Mouse (Mus musculus) adipocyte (in vitro differentiated cells): ENCODE results near the gene Irak1bp1.
A peak's percentile ranks its signal among the peaks of the same experiment; 100 is the strongest.

Experiments
- DNase-seq: peaks from one replicate; pipeline ENCODE4 v3.0.0-alpha.2; 2016; ENCODE audit warnings: low spot score

Gene Irak1bp1

GRCm38 (mm10) chr9:82829007-82829689 is at the start of gene Irak1bp1:
TSS of gene Irak1bp1 (plus strand) at chr9:82829540.
- no peak for DNase-seq

DNA sequence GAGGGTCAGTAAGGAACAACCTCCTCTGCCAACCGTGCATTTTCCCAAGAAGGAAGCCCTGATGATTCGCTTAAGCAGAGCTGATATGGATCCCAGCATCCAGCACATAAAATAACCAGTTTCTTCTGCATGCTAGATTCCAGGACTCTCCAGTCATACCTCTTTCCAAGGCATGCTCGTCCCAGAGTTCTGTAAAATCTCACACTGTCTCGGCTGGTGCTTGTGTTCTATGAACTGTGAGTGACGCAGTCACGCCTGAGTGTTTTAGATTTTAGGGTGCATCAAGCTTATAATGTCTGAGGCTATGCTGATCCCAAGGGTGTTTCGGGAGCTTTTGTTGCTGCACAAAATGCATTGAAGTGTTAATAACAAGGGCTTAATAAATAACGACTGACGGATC is 41.0 kb upstream of the Irak1bp1 start:
- DNase-seq, result no peak

DNA sequence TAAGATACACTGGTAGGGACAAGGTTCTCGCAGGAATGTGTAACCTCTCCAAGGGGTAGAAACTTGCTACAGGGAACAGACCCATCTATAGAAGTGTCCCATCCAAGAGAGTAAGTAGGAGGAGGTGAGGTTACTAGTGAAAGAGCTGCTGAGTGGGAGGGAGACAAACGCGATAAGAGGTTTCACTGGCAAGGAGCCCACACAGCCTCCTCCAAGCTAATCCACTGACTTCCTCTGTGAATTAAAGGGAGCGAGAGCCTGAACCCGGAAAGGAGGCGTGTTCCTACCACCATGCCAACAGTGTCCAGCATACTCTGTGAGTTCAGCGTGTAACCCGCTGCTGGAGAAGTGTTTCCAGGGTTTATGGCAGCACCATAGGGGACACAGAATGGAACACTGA is 29.0 kb upstream of the Irak1bp1 start:
- no peak for DNase-seq

GRCm38 (mm10) chr9:82807129-82807528 is 22.2 kb upstream of the Irak1bp1 start:
- DNase-seq, result no peak

DNA sequence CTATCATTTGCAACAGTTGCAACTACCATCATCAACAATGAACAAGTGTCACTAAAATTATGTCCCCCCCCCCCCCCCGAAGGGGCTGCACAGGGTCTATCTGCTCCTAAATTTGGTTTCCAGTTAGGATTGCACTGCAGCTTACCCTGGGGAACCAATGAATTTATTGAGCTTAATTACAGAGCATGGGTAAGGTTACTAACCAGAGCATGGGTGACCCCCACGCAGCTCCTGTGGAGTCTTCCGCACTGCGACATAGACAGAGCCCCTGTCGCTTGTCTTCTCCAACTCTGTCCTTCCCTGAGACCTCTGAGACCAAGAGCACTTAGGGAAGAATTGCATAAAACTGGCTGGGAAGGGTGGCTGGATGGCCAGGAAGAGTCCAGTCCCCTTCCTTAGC is 21.7 kb upstream of the Irak1bp1 start:
- no peak for DNase-seq

GRCm38 (mm10) chr9:82812172-82812963 is 17.0 kb upstream of the Irak1bp1 start:
- DNase-seq, result no peak

DNA sequence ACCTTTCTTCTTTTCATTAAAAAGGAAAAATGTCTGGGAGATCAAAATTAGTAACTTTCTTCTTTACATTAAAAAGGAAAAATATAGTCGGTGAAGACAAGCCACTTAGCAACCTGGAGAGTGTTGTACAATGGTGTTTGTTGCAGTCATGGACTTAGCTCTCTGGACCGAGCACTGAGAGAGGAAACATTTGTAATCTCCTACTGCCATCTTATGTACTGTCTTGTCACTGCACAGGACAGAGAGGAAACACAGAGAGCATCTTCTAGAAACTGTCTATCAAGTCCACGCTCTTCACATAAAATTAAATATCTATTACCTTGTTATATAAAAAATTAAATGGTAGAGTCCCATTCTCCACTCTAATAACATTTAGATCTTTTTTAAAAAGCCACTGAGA is 14.8 kb upstream of the Irak1bp1 start:
- DNase-seq, result peak; percentile 42

- no peak for DNase-seq
These were observed 14.0 kb upstream of the Irak1bp1 start for GRCm38 (mm10) chr9:82815257-82815785.

DNA sequence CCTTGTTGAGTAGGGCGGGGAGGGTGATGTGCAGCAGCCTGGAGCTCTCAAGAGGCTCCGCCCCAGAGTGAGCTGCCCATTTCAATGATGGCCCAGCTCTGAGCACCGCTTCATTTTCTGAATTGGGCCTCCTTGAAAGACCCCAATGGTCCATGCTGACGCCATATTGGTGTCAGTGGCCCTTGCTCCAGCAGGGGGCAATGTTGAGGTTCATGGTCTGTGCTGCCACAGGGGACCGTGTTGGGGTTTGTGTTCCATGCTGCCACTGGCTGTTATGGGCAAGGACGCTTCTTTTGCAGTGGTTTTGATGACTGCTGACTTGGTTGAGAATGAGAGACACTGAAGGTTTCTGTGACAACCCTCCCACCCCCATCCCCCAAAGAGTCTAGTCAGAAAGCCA is 2.9 kb upstream of the Irak1bp1 start:
- no peak for DNase-seq

GRCm38 (mm10) chr9:82829693-82830430 is 522 bp downstream of the Irak1bp1 start:
- DNase-seq, result peak; percentile 85

GRCm38 (mm10) chr9:82831891-82832290 is 2.6 kb downstream of the Irak1bp1 start:
- no peak for DNase-seq

- DNase-seq, result no peak
These were observed 6.6 kb downstream of the Irak1bp1 start for GRCm38 (mm10) chr9:82835921-82836320.

GRCm38 (mm10) chr9:82842671-82843070 is 13.3 kb downstream of the Irak1bp1 start:
- DNase-seq, result peak; percentile 81

DNA sequence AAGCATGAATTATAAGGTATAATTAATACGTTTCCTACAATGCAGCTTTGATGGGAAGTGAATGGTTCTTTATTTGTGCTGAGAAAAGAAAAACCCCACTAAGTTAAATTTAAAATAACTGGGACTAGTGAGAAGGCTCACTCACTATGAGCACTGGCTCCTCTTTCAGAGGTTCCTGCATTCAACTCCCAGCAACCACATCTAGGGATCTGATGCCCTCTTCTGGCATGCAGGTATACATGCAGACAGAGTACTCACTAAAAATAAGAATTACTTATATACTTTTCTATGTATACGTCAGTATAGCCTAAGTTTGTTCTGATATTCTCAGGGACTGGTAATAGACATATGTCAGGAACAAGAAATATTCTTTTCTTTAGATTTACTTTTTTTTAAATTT is 24.7 kb downstream of the Irak1bp1 start:
- DNase-seq, result peak; percentile 59

DNA sequence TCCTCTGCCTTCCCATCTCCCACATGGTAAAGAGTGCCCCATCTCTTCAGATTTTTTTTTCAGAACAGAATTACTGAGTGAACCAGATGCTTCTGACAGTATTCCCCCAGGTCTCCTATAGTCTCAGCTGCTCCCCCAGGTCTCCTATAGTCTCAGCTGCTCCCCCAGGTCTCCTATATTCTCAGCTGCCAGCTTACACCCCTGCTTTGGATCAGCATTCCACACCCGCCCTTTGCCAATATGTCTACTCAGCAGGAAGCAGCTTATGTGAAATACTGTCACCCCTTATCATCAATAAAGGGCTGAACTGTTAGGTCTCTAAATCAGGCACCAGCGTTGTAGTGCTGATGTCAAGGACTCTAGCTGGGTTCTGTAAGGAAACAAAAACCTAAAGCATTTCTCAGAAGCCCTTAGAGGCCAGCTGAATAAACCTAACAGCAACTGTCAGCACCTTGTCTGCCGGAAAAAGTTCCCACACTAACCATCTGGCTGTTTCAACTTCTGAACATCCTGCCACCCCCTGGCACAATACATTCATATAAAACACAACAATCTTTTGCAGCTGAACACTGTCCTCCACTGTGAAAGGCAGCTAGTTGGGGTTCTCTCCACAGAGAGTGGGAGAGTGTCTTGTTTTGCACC is 25.8 kb downstream of the Irak1bp1 start:
- no peak for DNase-seq

- no peak for DNase-seq
These were observed 26.9 kb downstream of the Irak1bp1 start for GRCm38 (mm10) chr9:82856241-82856640.

GRCm38 (mm10) chr9:82860805-82861204 is 31.5 kb downstream of the Irak1bp1 start:
- DNase-seq, result no peak

- peak; percentile 76 for DNase-seq
These were observed 32.0 kb downstream of the Irak1bp1 start for GRCm38 (mm10) chr9:82861316-82861715.

DNA sequence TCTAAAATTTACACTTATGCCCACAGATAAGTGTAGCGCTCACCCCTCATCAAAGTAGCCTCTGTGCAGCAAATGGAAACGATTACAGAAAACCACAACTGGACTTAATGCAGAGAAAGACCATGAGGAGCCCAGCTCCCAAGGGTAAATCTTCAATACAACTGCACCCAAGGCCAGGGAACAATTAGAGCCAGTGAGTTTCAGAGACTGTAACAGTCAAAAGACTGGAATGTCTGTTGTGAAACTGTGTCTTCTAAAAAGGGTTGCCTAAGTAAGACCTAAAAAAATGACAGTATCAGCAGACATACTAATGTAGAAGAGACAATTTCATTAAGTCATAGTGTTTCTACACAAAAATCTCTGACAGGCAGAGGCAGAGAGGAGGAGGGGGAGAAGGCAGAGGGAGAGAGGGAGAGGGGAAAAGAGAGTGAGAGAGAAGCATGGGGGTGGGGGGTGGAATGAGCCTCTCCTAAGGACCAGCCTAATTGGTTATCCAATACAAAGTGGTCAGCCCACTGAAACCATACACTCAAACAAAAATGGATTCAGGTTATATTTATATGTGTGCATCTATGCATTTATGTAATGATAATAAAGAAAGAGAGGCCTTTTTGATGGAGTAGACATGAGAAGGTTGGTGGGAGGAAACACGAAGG is 32.6 kb downstream of the Irak1bp1 start:
- DNase-seq, result peak; percentile 59

- peak; percentile 78 for DNase-seq
These were observed 36.8 kb downstream of the Irak1bp1 start for GRCm38 (mm10) chr9:82866121-82866520.

GRCm38 (mm10) chr9:82867698-82868097 is 38.4 kb downstream of the Irak1bp1 start:
- DNase-seq, result peak; percentile 52
